Mouse (Mus musculus) embryonic facial prominence, embryonic 14.5 days (tissue): ENCODE data around the gene Cpxm1. TPM values are rescaled to one million over a fixed set of nuclear protein-coding genes. Genes with fewer than 3 reads are reported as not detected.

Experiments used
- ATAC-seq: fragments of 200-750 bp; cut with Nextera tagmentation; 2 replicates; pipeline ENCODE4 v1.8.0; 2017; ENCODE audit warnings: low read depth, moderate number of reproducible peaks, moderate TSS enrichment
- DNase-seq: peaks from one replicate; pipeline ENCODE4 v3.0.0-alpha.2; 2015; ENCODE audit warnings: low spot score
- H3K27ac ChIP-seq: fragments of 300-500 bp; sonication (generic); replicated peaks from 2 replicates; pipeline ENCODE4 v1.5.1; 2014; ENCODE audit warnings: low read depth, mild to moderate bottlenecking, low read length, moderate library complexity
- H3K27me3 ChIP-seq: fragments of 300-500 bp; sonication (generic); replicated peaks from 2 replicates; pipeline ENCODE4 v1.6.1; 2014; ENCODE audit warnings: low read length; ENCODE audit not compliant: control insufficient read depth, insufficient read depth
- H3K36me3 ChIP-seq: fragments of 300-500 bp; sonication (generic); 2 replicates; pipeline ENCODE4 v1.6.1; 2014; ENCODE audit warnings: low read length, mixed read lengths; ENCODE audit not compliant: control insufficient read depth, insufficient read depth
- H3K4me1 ChIP-seq: fragments of 300-500 bp; sonication (generic); 2 replicates; pipeline ENCODE4 v1.6.1; 2014; ENCODE audit warnings: antibody characterized with exemption, low read length; ENCODE audit not compliant: control insufficient read depth, insufficient read depth
- H3K4me2 ChIP-seq: fragments of 300-500 bp; sonication (generic); 2 replicates; pipeline ENCODE4 v1.6.1; 2014; ENCODE audit warnings: low read depth, mild to moderate bottlenecking, low read length, moderate library complexity, mixed read lengths
- H3K4me3 ChIP-seq: fragments of 300-500 bp; sonication (generic); 2 replicates; pipeline ENCODE4 v1.5.1; 2014; ENCODE audit warnings: low read depth, mild to moderate bottlenecking, low read length
- H3K9ac ChIP-seq: fragments of 300-500 bp; sonication (generic); 2 replicates; pipeline ENCODE4 v1.6.1; 2014; ENCODE audit warnings: low read depth, mild to moderate bottlenecking, low read length, moderate library complexity, mixed read lengths
- H3K9me3 ChIP-seq: fragments of 300-500 bp; sonication (generic); 2 replicates; pipeline ENCODE4 v1.6.1; 2016; ENCODE audit warnings: low read length; ENCODE audit not compliant: control insufficient read depth
- WGBS: fragments of 180-500 bp; shearing (Covaris S2); extraction: QIAGEN DNeasy Blood & Tissue Kit; methylation state at CpG from one replicate; pipeline ENCODE4 v1.1.7; 2014; 5-methylcytosine and 5-hydroxymethylcytosine counted together
- polyA plus RNA-seq: library from polyadenylated mRNA; unstranded; fragments of >200 nt; fragmentation: Nextera tagmentation; extraction: Ambion mirVana; gene quantifications from 2 replicates; pipeline ENCODE4 v1.2.1, GENCODE M21; 2014

Cpxm1 gene
- polyA plus RNA-seq, 1 experiment from 2014 or later = 94.8 TPM

GRCm38 (mm10) chr2:130429851-130430250 is 32.5 kb upstream of the Cpxm1 start:
- H3K9me3 ChIP-seq = no peaks in the 10 kb centered on the region
- no peak overlapping the region for H3K9ac ChIP-seq
- H3K4me2 ChIP-seq = no peak overlapping the region
- H3K36me3 ChIP-seq = peaks cover 4% of the 10 kb centered on the region; the same call in 1 of the 2 replicates
- WGBS = 55% methylated on average over 2 of the region's 2 CpGs
- peaks cover 6% of the 10 kb centered on the region for H3K4me1 ChIP-seq
- no peak overlapping the region for H3K27ac ChIP-seq
- ATAC-seq (no peak), DNase-seq (no peak)
- H3K27me3 ChIP-seq = no peaks in the 10 kb centered on the region
- no peak overlapping the region for H3K4me3 ChIP-seq

- WGBS = 48% methylated on average over 5 of the region's 5 CpGs
- Histone ChIP-seq H3K9ac (peak overlapping the region; percentile 86), H3K4me3 (peak overlapping the region; percentile 57), H3K9me3 (no peaks in the 10 kb centered on the region), H3K27me3 (no peaks in the 10 kb centered on the region), H3K36me3 (peaks cover 17% of the 10 kb centered on the region; the same call in 1 of the 2 replicates), H3K4me2 (peak overlapping the region; percentile 94), H3K4me1 (peaks cover 18% of the 10 kb centered on the region), H3K27ac (no peak overlapping the region; the same call in 1 of the 2 replicates)
- DNase-seq (no peak), ATAC-seq (no peak)
Measured at GRCm38 (mm10) chr2:130425112-130425511, 27.7 kb upstream of the Cpxm1 start.

GRCm38 (mm10) chr2:130424126-130424853 is 26.9 kb upstream of the Cpxm1 start, which contains the start of the genes Vps16 and Pced1a:
Gene Vps16, plus strand, starts transcription at chr2:130424339.
Gene Pced1a, minus strand, starts transcription at chr2:130424701.
- H3K4me2 ChIP-seq = peak within 1 kb of the TSS; percentile 94
- no peaks in the 10 kb centered on the region for H3K9me3 ChIP-seq
- WGBS = 0% methylated on average over 45 of the region's 58 CpGs
- peak within 1 kb of the TSS; percentile 93 for H3K27ac ChIP-seq
- DNase-seq (peak; percentile 96), ATAC-seq (peak; percentile 97)
- H3K4me1 ChIP-seq = peaks cover 18% of the 10 kb centered on the region
- H3K36me3 ChIP-seq = peaks cover 25% of the 10 kb centered on the region
- peak within 1 kb of the TSS; percentile 57 for H3K4me3 ChIP-seq
- peak within 1 kb of the TSS; percentile 86 for H3K9ac ChIP-seq
- H3K27me3 ChIP-seq = no peaks in the 10 kb centered on the region

- WGBS = 27% methylated on average over 28 of the region's 49 CpGs
- H3K4me3 ChIP-seq = peak overlapping the region; percentile 57
- H3K9ac ChIP-seq = peak overlapping the region; percentile 86
- H3K36me3 ChIP-seq = peaks cover 32% of the 10 kb centered on the region
- H3K9me3 ChIP-seq = no peaks in the 10 kb centered on the region
- peak; percentile 75 for ATAC-seq
- peak overlapping the region; percentile 94 for H3K4me2 ChIP-seq
- H3K4me1 ChIP-seq = peaks cover 18% of the 10 kb centered on the region
- H3K27me3 ChIP-seq = no peaks in the 10 kb centered on the region
- peak overlapping the region; percentile 93 for H3K27ac ChIP-seq
- DNase-seq = peak; percentile 87
Measured at GRCm38 (mm10) chr2:130423397-130424125, 26.2 kb upstream of the Cpxm1 start.

GRCm38 (mm10) chr2:130421781-130422620 is 24.6 kb upstream of the Cpxm1 start:
- Histone ChIP-seq H3K9me3 (no peaks in the 10 kb centered on the region), H3K27ac (no peak overlapping the region), H3K9ac (no peak overlapping the region), H3K4me1 (peaks cover 18% of the 10 kb centered on the region), H3K27me3 (no peaks in the 10 kb centered on the region), H3K36me3 (peaks cover 34% of the 10 kb centered on the region), H3K4me3 (no peak overlapping the region), H3K4me2 (no peak overlapping the region)
- ATAC-seq (no peak), DNase-seq (no peak)
- 97% methylated on average over 26 of the region's 26 CpGs for WGBS

- Histone ChIP-seq H3K36me3 (peaks cover 9% of the 10 kb centered on the region), H3K4me2 (no peak overlapping the region), H3K27ac (no peak overlapping the region), H3K4me1 (peaks cover 5% of the 10 kb centered on the region; the same call in 1 of the 2 replicates), H3K9me3 (no peaks in the 10 kb centered on the region), H3K9ac (no peak overlapping the region), H3K4me3 (no peak overlapping the region), H3K27me3 (no peaks in the 10 kb centered on the region)
- DNase-seq (no peak), ATAC-seq (no peak)
- WGBS = 79% methylated on average over 6 of the region's 6 CpGs
Measured at GRCm38 (mm10) chr2:130414094-130414856, 16.9 kb upstream of the Cpxm1 start.

GRCm38 (mm10) chr2:130412775-130413174 is 15.4 kb upstream of the Cpxm1 start:
- peaks cover 16% of the 10 kb centered on the region for H3K4me1 ChIP-seq
- 82% methylated on average over 3 of the region's 3 CpGs for WGBS
- no peak for ATAC-seq

More at GRCm38 (mm10) chr2:130412775-130413174, 15.4 kb upstream of the Cpxm1 start:
- no peak overlapping the region for H3K4me2 ChIP-seq
- H3K27me3 ChIP-seq = no peaks in the 10 kb centered on the region
- no peak overlapping the region for H3K9ac ChIP-seq
- H3K27ac ChIP-seq = peak overlapping the region; percentile 68
- no peak overlapping the region for H3K4me3 ChIP-seq
- DNase-seq = no peak
- no peaks in the 10 kb centered on the region for H3K36me3 ChIP-seq
- no peaks in the 10 kb centered on the region for H3K9me3 ChIP-seq
